Mouse (Mus musculus): ENCODE measurements around the gene Tssk6. TPM values are rescaled to one million over a fixed set of nuclear protein-coding genes. Genes with fewer than 3 reads are reported as not detected.

Gene Tssk6
- total RNA-seq, 2 experiments from 2014 or later: 0.34 TPM; not detected in 1

DNA sequence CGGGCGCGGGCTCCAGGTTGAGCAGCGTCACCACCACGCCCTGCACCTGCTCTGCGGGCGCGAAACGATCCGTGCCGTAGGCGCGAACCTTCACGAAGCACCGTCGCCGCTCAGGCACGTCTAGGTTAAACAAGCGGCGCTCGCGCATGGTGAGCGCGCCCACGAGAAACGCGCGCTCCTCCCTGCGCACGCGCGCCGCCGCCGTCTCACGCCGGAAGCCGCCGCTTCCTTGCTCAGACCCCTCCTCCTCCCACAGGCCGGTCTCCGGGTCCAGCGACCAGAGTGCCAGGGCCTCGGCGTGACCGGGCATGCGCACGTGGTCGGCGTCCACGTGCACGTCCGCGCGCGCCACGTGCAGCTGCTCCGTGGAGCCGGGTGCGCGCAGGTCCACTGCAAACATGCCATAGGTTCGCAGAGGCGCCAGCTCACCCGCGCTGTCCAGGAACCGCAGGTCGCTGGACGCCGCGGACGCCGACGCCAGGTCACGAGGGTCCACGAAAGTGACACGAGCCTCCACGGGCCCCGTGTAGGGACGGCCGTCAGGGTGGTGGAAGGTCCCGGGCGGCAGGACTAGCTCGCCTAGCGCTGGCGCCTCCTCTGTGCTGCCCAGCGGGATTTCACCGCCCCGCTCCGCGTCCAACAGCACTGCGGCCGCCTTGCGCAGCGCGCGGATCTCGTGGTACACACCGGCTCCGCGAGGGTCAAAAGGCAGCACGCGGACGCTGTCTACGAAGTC is 19.8 kb upstream of the Tssk6 start:
- intact Hi-C loops (cut with DNase I): no loop called here
- DNase-seq (ENCODE audit: low spot score in 2 of 2): peak; percentile 72 to 77

DNA sequence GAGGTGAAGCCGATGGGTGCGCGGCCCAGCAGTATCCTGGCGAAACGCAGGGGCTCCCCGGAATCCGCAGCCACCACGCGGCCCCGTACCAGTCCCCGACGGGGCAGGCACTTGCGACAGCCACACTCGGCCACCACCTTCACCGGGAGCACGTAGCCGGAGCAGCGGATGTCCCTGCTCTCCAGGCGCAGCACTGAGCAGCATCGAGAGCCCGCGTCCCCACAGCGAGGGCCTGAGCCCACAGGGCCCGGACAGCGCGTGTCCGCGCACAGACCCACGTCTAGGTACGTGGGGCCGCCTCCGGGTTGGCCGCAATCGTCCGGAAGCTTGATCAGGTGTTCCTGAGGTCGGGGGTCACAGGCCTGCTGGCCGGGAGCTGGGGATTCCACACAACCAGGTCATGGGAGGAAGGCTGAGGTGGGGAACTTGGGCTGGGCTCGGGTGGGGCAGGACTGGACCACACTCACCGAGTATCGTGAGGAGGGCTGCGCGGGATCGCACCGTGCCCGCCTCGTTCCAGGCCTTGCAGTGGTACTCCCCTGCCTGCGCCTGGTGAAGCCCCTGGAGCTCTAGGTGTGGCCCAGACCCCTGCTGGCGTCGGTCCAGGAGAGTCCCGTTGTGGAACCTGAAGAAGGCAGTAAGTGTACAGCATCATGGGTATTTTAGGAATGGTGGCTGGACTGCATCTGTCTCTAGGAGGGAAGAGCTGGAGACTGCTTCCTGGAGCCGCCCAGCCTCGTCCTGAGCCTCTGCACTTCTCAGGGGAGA is 19.0 kb upstream of the Tssk6 start:
- intact Hi-C loops (cut with DNase I): no loop called here
- DNase-seq (ENCODE audit: low spot score in 2 of 2): no peak

DNA sequence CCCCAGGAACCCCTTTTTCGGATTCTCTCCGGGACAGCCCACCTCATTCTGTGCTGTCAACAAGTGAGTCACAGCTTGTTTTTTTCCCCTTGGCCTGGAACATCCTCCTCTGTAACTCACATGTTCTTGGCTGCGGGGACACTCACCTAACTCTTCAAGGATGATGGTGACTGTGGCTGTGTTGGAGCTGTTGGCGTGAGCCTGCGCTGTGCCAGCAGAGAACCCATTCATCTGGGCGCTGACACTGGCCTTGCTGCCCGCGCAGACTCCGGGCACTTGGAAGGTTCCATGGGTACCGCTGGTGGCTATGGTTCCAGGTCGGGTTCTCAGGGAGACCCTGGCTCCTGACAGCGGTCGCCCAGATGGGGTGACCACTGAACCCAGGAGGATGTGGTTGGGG is 17.8 kb upstream of the Tssk6 start:
- DNase-seq (ENCODE audit: low spot score in 2 of 2): no peak
- intact Hi-C loops (cut with DNase I): no loop called here

GRCm38 (mm10) chr8:69887289-69888243 is 14.4 kb upstream of the Tssk6 start, which contains the start of gene Cilp2:
TSS of gene Cilp2 (minus strand) at chr8:69887687.
- intact Hi-C loops (cut with DNase I): no loop called here
- DNase-seq (ENCODE audit: low spot score in 2 of 2): no peak

DNA sequence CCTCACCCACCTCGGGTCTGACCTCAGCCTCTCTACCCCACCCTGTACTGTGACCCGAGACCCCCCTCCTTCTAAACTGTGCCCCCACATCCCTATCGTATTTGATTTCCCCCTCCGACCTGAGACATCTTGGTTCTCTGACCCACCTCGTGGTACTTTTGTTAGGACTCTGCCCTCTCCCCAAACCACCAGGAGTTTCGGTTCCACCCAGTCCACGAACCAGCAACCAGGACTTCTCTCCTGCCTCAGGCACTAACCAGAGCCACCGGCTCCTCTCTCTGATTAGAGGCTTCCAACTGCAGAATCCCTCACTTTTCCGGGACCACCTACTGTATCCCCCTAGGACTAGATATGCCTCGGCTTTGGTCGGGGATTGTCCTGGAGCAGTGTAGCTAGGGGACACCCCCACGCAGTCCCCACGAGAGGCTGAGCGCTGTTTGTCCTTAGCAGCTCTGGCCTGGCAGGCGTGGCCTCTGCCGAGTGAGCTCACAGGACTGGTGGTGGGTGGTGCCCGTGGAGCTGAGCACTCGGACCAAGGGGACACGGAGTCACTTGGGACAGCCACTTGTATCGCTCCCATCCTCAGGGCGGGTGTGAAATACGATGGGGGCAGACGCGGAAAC is 13.6 kb upstream of the Tssk6 start:
- DNase-seq (ENCODE audit: low spot score in 2 of 2): no peak
- intact Hi-C loops (cut with DNase I): no loop called here

GRCm38 (mm10) chr8:69888902-69889301 is 13.1 kb upstream of the Tssk6 start:
- intact Hi-C loops (cut with DNase I): no loop called here
- DNase-seq (ENCODE audit: low spot score in 2 of 2): no peak

GRCm38 (mm10) chr8:69890813-69891241 is 11.2 kb upstream of the Tssk6 start:
- intact Hi-C loops (cut with DNase I): loop anchor here (2.0 kb wide), 1 partner anchor 16 kb away; no protein-coding TSS in a partner anchor
- DNase-seq (ENCODE audit: low spot score in 2 of 2): peak; percentile 75 to 77

- DNase-seq (ENCODE audit: low spot score in 2 of 2): peak; percentile 63 to 90
- intact Hi-C loops (cut with DNase I): no loop called here
Observed at GRCm38 (mm10) chr8:69893863-69894262, 8.1 kb upstream of the Tssk6 start.

DNA sequence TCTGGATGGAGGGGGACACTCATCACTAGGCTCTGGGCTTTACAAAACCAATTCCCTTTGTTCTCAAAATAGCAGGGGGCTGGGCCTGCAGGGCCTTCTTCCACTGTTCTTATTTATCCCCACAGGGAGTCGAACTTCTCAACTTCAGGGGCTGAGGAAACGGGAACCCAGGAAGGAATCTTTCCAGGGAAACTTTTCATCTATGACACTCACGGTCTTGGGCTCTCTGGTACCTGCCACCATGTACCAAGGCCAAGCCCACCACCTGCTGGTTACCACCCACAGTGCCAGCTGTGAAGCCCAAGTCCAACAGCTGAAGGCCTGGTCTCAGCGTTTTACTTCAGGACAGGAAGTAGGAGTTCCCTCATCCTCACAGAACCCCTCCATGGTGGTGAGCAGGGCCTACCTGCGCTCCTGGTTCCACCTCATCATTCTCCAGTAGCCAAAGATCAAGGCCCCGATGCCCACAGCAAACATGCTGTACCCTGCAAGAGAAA is 7.1 kb upstream of the Tssk6 start:
- intact Hi-C loops (cut with DNase I): no loop called here
- DNase-seq (ENCODE audit: low spot score in 2 of 2): no peak

DNA sequence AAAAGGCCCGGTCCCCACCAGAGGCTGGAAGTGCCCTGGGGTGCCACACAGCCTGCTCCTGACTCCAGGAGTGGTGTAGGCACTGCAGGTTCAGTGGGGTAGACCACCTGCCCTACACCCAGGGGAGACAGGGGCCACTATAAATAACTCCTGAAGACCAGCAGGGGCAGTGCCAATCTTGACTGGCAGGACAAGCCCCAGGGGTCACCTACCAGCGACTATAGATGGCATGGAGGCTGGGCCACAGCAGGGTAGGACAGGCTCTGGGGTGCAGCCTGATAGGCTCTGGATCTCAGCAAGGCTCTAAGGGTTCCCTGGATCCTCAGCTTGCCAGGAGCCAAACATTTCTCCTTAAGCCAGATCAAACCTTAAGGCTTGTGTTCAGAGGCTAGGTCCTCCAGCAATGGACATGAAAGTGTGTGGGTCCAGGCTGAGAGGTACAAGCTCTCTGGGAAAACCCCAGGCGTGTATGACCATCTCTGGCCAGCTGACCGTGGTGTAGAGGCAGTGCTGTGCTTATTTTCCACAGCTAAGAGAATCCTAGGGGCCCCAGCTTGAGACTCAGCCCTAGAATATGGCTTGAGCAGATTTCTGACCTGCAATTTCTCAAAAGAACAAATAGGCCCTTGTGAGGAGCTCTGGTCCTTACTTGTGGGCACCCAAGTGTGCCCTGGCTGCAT is 6.1 kb upstream of the Tssk6 start:
- DNase-seq (ENCODE audit: low spot score in 2 of 2): no peak
- intact Hi-C loops (cut with DNase I): no loop called here

DNA sequence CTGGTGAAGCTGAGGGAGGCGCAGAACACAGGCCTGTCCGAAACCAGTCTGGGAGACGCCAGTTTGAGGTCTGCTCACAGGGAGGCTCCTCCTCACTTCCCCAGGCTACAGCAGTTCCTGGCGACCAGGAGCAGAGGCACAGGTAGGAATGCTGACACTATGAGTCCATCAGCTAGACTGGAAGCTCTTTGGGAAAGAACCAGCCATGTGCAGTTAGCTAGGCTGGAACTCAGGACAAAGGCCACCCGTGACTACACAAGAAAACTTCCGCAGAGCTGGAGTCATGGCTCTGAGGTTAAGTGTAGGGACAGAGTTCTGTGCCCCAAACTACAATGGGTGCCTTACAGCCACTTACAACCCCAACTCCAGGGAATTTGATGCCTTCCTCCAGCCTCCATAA is 4.1 kb upstream of the Tssk6 start:
- no peak for DNase-seq (ENCODE audit: low spot score in 2 of 2)
- intact Hi-C loops (cut with DNase I): no loop called here

DNA sequence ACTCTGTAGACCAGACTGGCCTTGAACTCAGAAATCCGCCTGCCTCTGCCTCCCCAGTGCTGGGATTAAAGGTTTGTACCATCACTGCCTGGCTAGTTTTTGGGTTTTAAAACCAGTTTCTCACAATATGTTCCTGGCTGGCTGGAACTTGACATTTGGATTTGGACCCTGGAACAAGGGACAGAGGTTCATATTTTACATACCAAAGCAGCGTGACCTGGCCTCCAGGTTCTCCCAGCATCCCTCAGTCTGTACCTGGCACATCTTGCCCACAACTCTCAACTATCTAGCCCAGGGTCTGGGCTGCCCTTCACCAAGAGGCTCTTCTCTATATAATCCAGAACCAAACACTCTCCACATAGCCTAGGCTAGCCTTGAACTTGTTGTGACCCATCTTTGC is 2.1 kb upstream of the Tssk6 start:
- DNase-seq (ENCODE audit: low spot score in 2 of 2): no peak
- intact Hi-C loops (cut with DNase I): no loop called here

DNA sequence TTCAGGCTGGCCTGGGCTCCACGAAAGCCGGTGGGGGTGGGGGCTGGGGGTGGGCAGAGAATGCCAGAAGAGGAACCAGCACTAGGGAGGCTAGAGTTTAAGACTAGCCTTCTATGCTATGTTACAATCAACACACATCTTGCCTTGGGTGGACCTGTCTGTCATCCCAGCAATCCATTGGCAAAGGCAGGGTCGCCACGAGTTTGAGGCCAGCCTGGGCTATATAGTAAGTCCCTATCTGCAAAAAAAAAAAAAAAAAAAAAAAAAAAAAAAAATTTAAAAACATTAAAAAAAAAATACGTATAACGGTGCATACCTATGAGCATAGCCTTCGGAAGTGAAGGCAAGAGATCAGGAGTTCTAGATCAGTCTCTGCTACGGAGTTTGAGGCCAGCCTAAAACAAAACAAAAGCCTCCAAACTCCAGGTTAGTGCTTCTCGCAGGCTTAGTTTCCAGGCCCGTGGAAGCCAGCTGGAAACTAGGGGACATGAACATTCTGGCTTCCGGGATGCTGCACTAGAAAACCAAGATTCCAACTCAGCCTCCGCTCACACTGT is 1.0 kb upstream of the Tssk6 start:
- intact Hi-C loops (cut with DNase I): no loop called here
- no peak for DNase-seq (ENCODE audit: low spot score in 2 of 2)

- intact Hi-C loops (cut with DNase I): no loop called here
- DNase-seq (ENCODE audit: low spot score in 2 of 2): peak; percentile 97 to 98
Observed at GRCm38 (mm10) chr8:69901484-69902162, 361 bp upstream of the Tssk6 start.

DNA sequence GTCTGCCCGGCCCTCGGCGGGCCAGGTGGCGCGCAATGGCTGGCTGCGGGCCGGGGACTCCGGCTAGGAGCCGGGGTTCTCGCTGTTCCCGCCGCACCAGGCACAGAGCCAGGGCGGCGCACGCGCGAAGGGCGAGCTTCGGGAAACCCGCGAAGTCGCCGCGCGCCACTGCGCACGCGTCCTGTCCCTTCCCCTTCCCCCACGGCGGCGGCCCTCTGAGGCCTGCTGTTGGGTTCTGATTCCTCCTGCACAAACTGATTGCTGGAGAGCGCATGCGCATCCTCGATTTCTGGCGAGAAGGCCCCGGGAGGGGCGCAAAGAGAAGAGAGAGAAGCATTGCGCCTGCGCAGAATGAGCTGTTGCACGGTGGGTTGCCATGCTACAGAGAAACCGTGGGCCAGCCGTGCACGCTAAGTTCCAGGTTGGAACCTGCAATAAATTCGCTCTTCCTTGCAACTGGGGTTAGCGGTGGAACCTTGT is 1.1 kb downstream of the Tssk6 start:
- peak; percentile 100 for DNase-seq (ENCODE audit: low spot score in 2 of 2)
- intact Hi-C loops (cut with DNase I): no loop called here

DNA sequence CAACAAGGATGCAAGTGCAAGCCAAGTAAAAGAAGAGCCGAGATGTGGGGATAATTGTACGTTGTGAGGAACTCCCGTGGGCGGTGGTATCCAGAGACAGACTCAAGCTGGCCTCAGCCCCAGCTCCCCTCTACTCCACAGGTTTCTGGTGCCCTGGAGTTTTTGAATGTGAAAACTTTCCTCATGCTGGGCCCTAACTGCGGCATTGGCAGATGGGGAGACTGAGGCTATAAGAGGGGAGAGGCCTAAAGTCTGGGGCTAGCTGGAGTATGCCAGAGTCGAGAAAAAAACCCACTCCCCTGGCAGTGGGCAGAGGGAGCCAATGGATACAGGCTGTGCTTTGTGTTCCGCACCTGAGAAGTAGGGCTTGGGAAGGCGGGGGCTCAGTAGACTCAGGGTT is 2.1 kb downstream of the Tssk6 start:
- DNase-seq (ENCODE audit: low spot score in 2 of 2): no peak
- intact Hi-C loops (cut with DNase I): no loop called here

- no peak for DNase-seq (ENCODE audit: low spot score in 2 of 2)
- intact Hi-C loops (cut with DNase I): no loop called here
Observed at GRCm38 (mm10) chr8:69906260-69906659, 4.3 kb downstream of the Tssk6 start.

DNA sequence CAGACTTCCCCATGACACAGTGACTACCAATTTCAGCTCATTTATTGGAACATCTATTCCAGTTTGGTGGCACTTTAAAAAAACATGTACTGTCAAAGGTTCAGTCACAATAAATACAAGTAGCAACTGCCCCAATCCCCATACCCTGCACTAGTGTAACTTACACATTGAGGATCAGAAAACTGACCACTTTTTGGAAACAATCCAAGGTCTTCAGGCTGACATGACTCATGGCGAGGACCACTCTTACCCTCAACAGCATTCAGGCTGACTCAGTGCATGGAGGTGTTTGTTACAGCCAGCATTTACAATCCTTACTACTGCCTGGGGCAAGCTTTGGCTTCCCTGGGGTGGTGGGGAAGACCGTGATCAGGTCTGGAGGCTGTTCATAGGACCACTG is 5.1 kb downstream of the Tssk6 start:
- intact Hi-C loops (cut with DNase I): no loop called here

More for the DNA sequence above, 5.1 kb downstream of the Tssk6 start:
- DNase-seq (ENCODE audit: low spot score in 2 of 2): no peak
